Mouse (Mus musculus) cerebellum, adult 2 months (tissue): ENCODE measurements around the gene Suclg1. TPM values are rescaled to one million over a fixed set of nuclear protein-coding genes. Genes with fewer than 3 reads are reported as not detected.

Source experiments
- DNase-seq, 2 experiments: peaks; one replicate each; pipeline ENCODE4 v3.0.0; 2021
- H3K27ac ChIP-seq: fragments of 200-500 bp; 2 replicates; pipeline ENCODE4 v1.5.1; 2012; ENCODE audit warnings: low read length, control low read depth, inconsistent platforms; ENCODE audit not compliant: insufficient read depth
- H3K27me3 ChIP-seq: fragments of 200-500 bp; 2 replicates; pipeline ENCODE4 v1.6.1; 2012; ENCODE audit warnings: inconsistent platforms, mild to moderate bottlenecking, low read length, moderate library complexity; ENCODE audit not compliant: control insufficient read depth, insufficient read depth
- H3K4me1 ChIP-seq: fragments of 200-500 bp; 2 replicates; pipeline ENCODE4 v1.6.1; 2011; ENCODE audit warnings: low read length; ENCODE audit not compliant: control insufficient read depth, insufficient read depth
- H3K4me3 ChIP-seq: fragments of 200-500 bp; replicated peaks from 2 replicates; pipeline ENCODE3; 2011; ENCODE audit warnings: mild to moderate bottlenecking, low read depth, low read length, control low read depth; ENCODE audit not compliant: insufficient read depth
- CTCF ChIP-seq: fragments of 200-500 bp; IDR thresholded peaks from 2 replicates; pipeline ENCODE4 v1.5.1; 2011; ENCODE audit warnings: low read depth, mild to moderate bottlenecking, control low read depth, low read length, moderate library complexity, borderline replicate concordance; ENCODE audit not compliant: insufficient read depth
- POLR2A ChIP-seq: fragments of 200-500 bp; IDR thresholded peaks from 2 replicates; pipeline ENCODE4 v1.6.1; 2011; ENCODE audit warnings: low read length, control low read depth, borderline replicate concordance; ENCODE audit not compliant: insufficient read depth
- WGBS: fragments of 180-500 bp; shearing (Covaris S2); methylation state at CpG from one replicate; pipeline ENCODE4 v1.1.7; 2018; 5-methylcytosine and 5-hydroxymethylcytosine counted together
- polyA plus RNA-seq: library from polyadenylated mRNA; depleted of rRNA; stranded (reverse); fragments of >200 nt; gene quantifications from 2 replicates; pipeline ENCODE4 v1.2.3, GENCODE M21; 2012

Suclg1 gene
- polyA plus RNA-seq, 1 experiment: 210 TPM

- DNase-seq: peak; percentile 38 to 62
- WGBS: 59% methylated on average over 9 of the region's 9 CpGs
- H3K4me1 ChIP-seq: peaks cover 17% of the 10 kb centered on the region
- no peak overlapping the region for H3K4me3 ChIP-seq
- H3K27ac ChIP-seq: peak overlapping the region; percentile 35; the same call in 1 of the 2 replicates
- no peaks in the 10 kb centered on the region for H3K27me3 ChIP-seq
- TF ChIP-seq CTCF (no peak), POLR2A (no peak)
These were observed 6.4 kb downstream of the Suclg1 start for GRCm38 (mm10) chr6:73254307-73255228.

GRCm38 (mm10) chr6:73257068-73257467 is 8.9 kb downstream of the Suclg1 start:
- Histone ChIP-seq H3K27me3 (no peaks in the 10 kb centered on the region), H3K4me3 (no peak overlapping the region), H3K27ac (no peak overlapping the region), H3K4me1 (peaks cover 13% of the 10 kb centered on the region)
- no peak for TF ChIP-seq POLR2A
- TF ChIP-seq CTCF: no peak
- WGBS: 76% methylated on average over 7 of the region's 7 CpGs
- no peak for DNase-seq

- no peak overlapping the region for H3K4me3 ChIP-seq
- no peak for TF ChIP-seq POLR2A
- TF ChIP-seq CTCF: no peak
- peak in 1 of 2 experiments; percentile 32 for DNase-seq
- peak overlapping the region; percentile 61; the same call in 1 of the 2 replicates for H3K27ac ChIP-seq
- no peaks in the 10 kb centered on the region for H3K27me3 ChIP-seq
- WGBS: 44% methylated on average over 6 of the region's 6 CpGs
- H3K4me1 ChIP-seq: peaks cover 5% of the 10 kb centered on the region; the same call in 1 of the 2 replicates
These were observed 11.9 kb downstream of the Suclg1 start for GRCm38 (mm10) chr6:73260110-73260509.

- Histone ChIP-seq H3K27me3 (no peaks in the 10 kb centered on the region), H3K27ac (no peak overlapping the region), H3K4me3 (no peak overlapping the region), H3K4me1 (peaks cover 3% of the 10 kb centered on the region; the same call in 1 of the 2 replicates)
- TF ChIP-seq POLR2A (no peak), CTCF (no peak)
- WGBS: 34% methylated on average over 2 of the region's 2 CpGs
- no peak for DNase-seq
These were observed 16.6 kb downstream of the Suclg1 start for GRCm38 (mm10) chr6:73264801-73265200.

- Histone ChIP-seq H3K27me3 (no peaks in the 10 kb centered on the region), H3K27ac (no peak overlapping the region), H3K4me1 (peaks cover 6% of the 10 kb centered on the region), H3K4me3 (no peak overlapping the region)
- DNase-seq: no peak
- TF ChIP-seq CTCF (no peak), POLR2A (no peak)
- 94% methylated on average over 8 of the region's 8 CpGs for WGBS
These were observed 19.6 kb downstream of the Suclg1 start for GRCm38 (mm10) chr6:73267738-73268311.

GRCm38 (mm10) chr6:73269374-73269773 is 21.2 kb downstream of the Suclg1 start:
- DNase-seq: peak; percentile 59 to 71
- H3K4me1 ChIP-seq: peaks cover 6% of the 10 kb centered on the region
- TF ChIP-seq CTCF (no peak), POLR2A (no peak)
- 28% methylated on average over 3 of the region's 3 CpGs for WGBS
- no peak overlapping the region for H3K4me3 ChIP-seq
- H3K27me3 ChIP-seq: no peaks in the 10 kb centered on the region
- peak overlapping the region; percentile 65; the same call in 1 of the 2 replicates for H3K27ac ChIP-seq

GRCm38 (mm10) chr6:73271546-73272091 is 23.4 kb downstream of the Suclg1 start:
- WGBS: 54% methylated on average over 3 of the region's 3 CpGs
- no peaks in the 10 kb centered on the region for H3K27me3 ChIP-seq
- H3K4me1 ChIP-seq: peaks cover 4% of the 10 kb centered on the region
- TF ChIP-seq POLR2A (no peak), CTCF (no peak)
- H3K4me3 ChIP-seq: no peak overlapping the region
- H3K27ac ChIP-seq: no peak overlapping the region
- peak in 1 of 2 experiments; percentile 23 for DNase-seq

- Histone ChIP-seq H3K4me3 (no peak overlapping the region), H3K4me1 (peaks cover 1% of the 10 kb centered on the region), H3K27me3 (no peaks in the 10 kb centered on the region), H3K27ac (no peak overlapping the region)
- TF ChIP-seq POLR2A: no peak
- no peak for TF ChIP-seq CTCF
- DNase-seq: no peak
- 94% methylated on average over 5 of the region's 5 CpGs for whole genome bisulfite sequencing
These were observed 26.8 kb downstream of the Suclg1 start for GRCm38 (mm10) chr6:73275002-73275401.
